Mouse (Mus musculus): Measurements from ENCODE around the gene Dnmt3c. TPM values are rescaled to one million over a fixed set of nuclear protein-coding genes. Genes with fewer than 3 reads are reported as not detected.

Dnmt3c gene
- not detected for polyA plus RNA-seq (2017; shearing (Covaris generic))

DNA sequence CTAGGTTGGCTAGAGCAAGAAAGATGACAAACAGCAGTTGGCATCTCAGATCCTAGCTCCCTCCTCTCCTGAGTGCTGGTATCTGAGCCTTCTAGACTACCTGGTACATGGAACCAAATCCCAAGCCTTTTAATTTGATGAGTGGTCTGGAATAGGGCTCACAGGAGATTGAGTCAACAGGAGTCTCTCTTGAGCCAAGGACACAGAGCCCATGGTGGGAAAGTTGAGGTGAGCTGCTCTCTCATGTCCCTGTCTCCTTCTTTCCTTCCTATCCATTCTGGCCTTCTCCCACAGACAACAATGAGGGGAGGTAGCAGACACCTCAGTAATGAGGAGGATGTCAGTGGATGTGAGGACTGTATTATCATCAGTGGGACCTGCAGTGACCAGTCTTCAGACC lies at the start of gene Dnmt3c:
Gene Dnmt3c, plus strand, starts transcription at position 301 of the 400 bp plus-strand sequence.

DNA sequence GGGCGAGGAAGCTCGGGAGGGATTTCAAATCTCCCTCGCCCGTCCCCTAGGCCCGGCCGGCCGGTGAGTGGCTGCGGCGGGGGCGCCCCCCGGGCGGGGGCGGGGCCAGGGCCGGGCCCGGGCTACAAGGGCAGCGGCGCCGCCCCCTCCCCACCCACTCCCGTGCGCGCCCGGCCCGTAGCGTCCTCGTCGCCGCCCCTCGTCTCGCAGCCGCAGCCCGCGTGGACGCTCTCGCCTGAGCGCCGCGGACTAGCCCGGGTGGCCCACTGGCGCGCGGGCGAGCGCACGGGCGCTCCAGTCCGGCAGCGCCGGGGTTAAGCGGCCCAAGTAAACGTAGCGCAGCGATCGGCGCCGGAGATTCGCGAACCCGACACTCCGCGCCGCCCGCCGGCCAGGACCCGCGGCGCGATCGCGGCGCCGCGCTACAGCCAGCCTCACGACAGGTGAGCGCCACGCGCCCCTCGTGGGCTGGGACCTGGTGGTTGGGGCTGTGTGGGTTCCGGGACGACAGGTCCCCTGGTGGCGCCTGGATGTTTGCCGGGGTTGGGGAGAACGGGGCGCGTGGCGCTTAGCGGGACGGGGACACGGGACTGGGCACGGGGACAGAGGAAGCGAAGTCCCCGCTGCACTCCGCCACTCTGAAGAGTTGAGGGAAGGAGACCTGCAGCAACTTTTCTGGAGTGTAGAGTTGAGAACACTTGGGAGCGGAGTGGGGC lies 47.0 kb upstream of the Dnmt3c start, which contains the start of gene Dnmt3b:
Gene Dnmt3b, plus strand, starts transcription at position 153 of the 716 bp plus-strand sequence.

GRCm38 (mm10) chr2:153740500-153741436 lies 44.3 kb downstream of the Dnmt3c start, which contains the start of gene Mapre1:
Mapre1 (plus strand) TSS chr2:153741274.

Other genes starting within 250 kb of the Dnmt3c start
- not detected for gene 4930404H24Rik, start 203.9 kb upstream of the Dnmt3c start, polyA plus RNA-seq (2017; shearing (Covaris generic))
- gene Nol4l, start 166.7 kb upstream of the Dnmt3c start, polyA plus RNA-seq (2017; shearing (Covaris generic)): 7.8 TPM
- 133 TPM for gene Commd7, start 63.9 kb upstream of the Dnmt3c start, polyA plus RNA-seq (2017; shearing (Covaris generic))
- gene Dnmt3b, start 47.2 kb upstream of the Dnmt3c start, polyA plus RNA-seq (2017; shearing (Covaris generic)): 9.9 TPM
- gene Mapre1, start 44.6 kb downstream of the Dnmt3c start, polyA plus RNA-seq (2017; shearing (Covaris generic)): 194 TPM
- gene Efcab8, start 83.3 kb downstream of the Dnmt3c start, polyA plus RNA-seq (2017; shearing (Covaris generic)): 0.17 TPM
- gene Sun5, start 174.4 kb downstream of the Dnmt3c start, polyA plus RNA-seq (2017; shearing (Covaris generic)): not detected
- not detected for gene Bpifb2, start 178.4 kb downstream of the Dnmt3c start, polyA plus RNA-seq (2017; shearing (Covaris generic))
- gene Bpifb6, start 203.7 kb downstream of the Dnmt3c start, polyA plus RNA-seq (2017; shearing (Covaris generic)): not detected
- gene Bpifb3, start 221.6 kb downstream of the Dnmt3c start, polyA plus RNA-seq (2017; shearing (Covaris generic)): not detected
- gene Bpifb4, start 241.6 kb downstream of the Dnmt3c start, polyA plus RNA-seq (2017; shearing (Covaris generic)): not detected

Measured in CD4-positive, CD25-positive, alpha-beta regulatory T cell (primary cell).